Mouse (Mus musculus) hindbrain, postnatal 0 days (tissue): ENCODE measurements around the gene Nudt14. TPM values are rescaled to one million over a fixed set of nuclear protein-coding genes. Genes with fewer than 3 reads are reported as not detected.

Experiments
- ATAC-seq: fragments of 200-750 bp; cut with Nextera tagmentation; 2 replicates; pipeline ENCODE4 v1.8.0; 2017; ENCODE audit warnings: mild to moderate bottlenecking, moderate TSS enrichment, moderate library complexity
- DNase-seq: peaks from one replicate; pipeline ENCODE4 v3.0.0-alpha.2; 2015; ENCODE audit warnings: low spot score
- H3K27ac ChIP-seq: fragments of 300-500 bp; sonication (generic); 2 replicates; pipeline ENCODE4 v1.5.1; 2014; ENCODE audit warnings: mild to moderate bottlenecking
- H3K27me3 ChIP-seq: fragments of 300-500 bp; sonication (generic); 2 replicates; pipeline ENCODE4 v1.6.1; 2014; ENCODE audit warnings: low read length, mixed read lengths; ENCODE audit not compliant: insufficient read depth
- H3K36me3 ChIP-seq: fragments of 300-500 bp; sonication (generic); 2 replicates; pipeline ENCODE4 v1.6.1; 2014; ENCODE audit warnings: low read length, mixed read lengths; ENCODE audit not compliant: insufficient read depth
- H3K4me1 ChIP-seq: fragments of 300-500 bp; sonication (generic); 2 replicates; pipeline ENCODE4 v1.6.1; 2014; ENCODE audit warnings: antibody characterized with exemption, low read length, mixed read lengths; ENCODE audit not compliant: insufficient read depth
- H3K4me2 ChIP-seq: fragments of 300-500 bp; sonication (generic); 2 replicates; pipeline ENCODE4 v1.6.1; 2014; ENCODE audit warnings: low read depth, mild to moderate bottlenecking, low read length, moderate library complexity, mixed read lengths
- H3K4me3 ChIP-seq: fragments of 300-500 bp; sonication (generic); 2 replicates; pipeline ENCODE4 v1.5.1; 2014; ENCODE audit warnings: low read length
- H3K9ac ChIP-seq: fragments of 300-500 bp; sonication (generic); replicated peaks from 2 replicates; pipeline ENCODE4 v1.6.1; 2014; ENCODE audit warnings: mild to moderate bottlenecking, low read length, moderate library complexity, mixed read lengths
- H3K9me3 ChIP-seq: fragments of 300-500 bp; sonication (generic); 2 replicates; pipeline ENCODE4 v1.6.1; 2016; ENCODE audit warnings: low read length, mixed read lengths
- CTCF ChIP-seq: IDR thresholded peaks from 2 replicates; pipeline ENCODE4 v1.5.1; 2016; ENCODE audit warnings: antibody characterized with exemption, control low read depth, low read depth
- WGBS: fragments of 180-500 bp; shearing (Covaris S2); extraction: QIAGEN DNeasy Blood & Tissue Kit; methylation state at CpG from one replicate; pipeline ENCODE4 v1.1.7; 2014; 5-methylcytosine and 5-hydroxymethylcytosine counted together
- polyA plus RNA-seq: library from polyadenylated mRNA; unstranded; fragments of >200 nt; fragmentation: Nextera tagmentation; extraction: Ambion mirVana; gene quantifications from 2 replicates; pipeline ENCODE4 v1.2.1, GENCODE M21; 2015
- total RNA-seq: library from RNA; depleted of rRNA; stranded (reverse); fragments of >200 nt; gene quantifications from 2 replicates; pipeline ENCODE4 v1.2.3, GENCODE M21; 2014

The Nudt14 gene
- total and polyA plus RNA-seq, 2 experiments from 2014 or later, result 29.0 to 54.8 TPM

GRCm38 (mm10) chr12:112928401-112929241 lies 13.3 kb downstream of the Nudt14 start:
- Histone ChIP-seq H3K27ac (peak overlapping the region; percentile 88), H3K9ac (peak overlapping the region; percentile 81), H3K4me3 (peak overlapping the region; percentile 64), H3K36me3 (no peaks in the 10 kb centered on the region), H3K9me3 (no peaks in the 10 kb centered on the region), H3K4me1 (peaks cover 9% of the 10 kb centered on the region; the same call in 1 of the 2 replicates), H3K4me2 (peak overlapping the region; percentile 72), H3K27me3 (no peaks in the 10 kb centered on the region; the same call in 1 of the 2 replicates)
- TF ChIP-seq CTCF, result no peak
- peak; percentile 60 for ATAC-seq
- under 1% methylated on average over 92 of the region's 124 CpGs for WGBS
- peak; percentile 73 for DNase-seq

- H3K36me3 ChIP-seq, result no peaks in the 10 kb centered on the region
- no peak for TF ChIP-seq CTCF
- peaks cover 9% of the 10 kb centered on the region; the same call in 1 of the 2 replicates for H3K4me1 ChIP-seq
- H3K4me3 ChIP-seq, result no peak overlapping the region
- DNase-seq (no peak), ATAC-seq (no peak)
- no peak overlapping the region for H3K27ac ChIP-seq
- no peaks in the 10 kb centered on the region for H3K9me3 ChIP-seq
- H3K4me2 ChIP-seq, result peak overlapping the region; percentile 72
- 60% methylated on average over 14 of the region's 14 CpGs for WGBS
- H3K27me3 ChIP-seq, result no peaks in the 10 kb centered on the region; the same call in 1 of the 2 replicates
- no peak overlapping the region for H3K9ac ChIP-seq
These were observed 14.7 kb downstream of the Nudt14 start for GRCm38 (mm10) chr12:112927265-112927664.

- Histone ChIP-seq H3K4me1 (peaks cover 9% of the 10 kb centered on the region; the same call in 1 of the 2 replicates), H3K36me3 (0 out of 2 replicates have a peak, but pooled peaks cover 3% of the 10 kb centered on the region), H3K27ac (no peak overlapping the region), H3K4me2 (no peak overlapping the region), H3K9me3 (no peaks in the 10 kb centered on the region), H3K27me3 (no peaks in the 10 kb centered on the region), H3K9ac (no peak overlapping the region), H3K4me3 (no peak overlapping the region)
- DNase-seq (no peak), ATAC-seq (no peak)
- WGBS, result 85% methylated on average over 6 of the region's 6 CpGs
- peak; percentile 55 for TF ChIP-seq CTCF
These were observed 16.0 kb downstream of the Nudt14 start for GRCm38 (mm10) chr12:112925950-112926349.

GRCm38 (mm10) chr12:112922541-112922940 lies 19.4 kb downstream of the Nudt14 start:
- 14% methylated on average over 3 of the region's 3 CpGs for WGBS
- DNase-seq (no peak), ATAC-seq (no peak)
- Histone ChIP-seq H3K27ac (no peak overlapping the region), H3K36me3 (0 out of 2 replicates have a peak, but pooled peaks cover 3% of the 10 kb centered on the region), H3K9me3 (no peaks in the 10 kb centered on the region), H3K4me1 (0 out of 2 replicates have a peak, but pooled peaks cover 5% of the 10 kb centered on the region), H3K4me3 (no peak overlapping the region), H3K27me3 (no peaks in the 10 kb centered on the region), H3K9ac (0 out of 2 replicates have a peak overlapping the region, but pooled peaks have one; percentile 9), H3K4me2 (no peak overlapping the region)
- no peak for TF ChIP-seq CTCF

- no peaks in the 10 kb centered on the region for H3K4me1 ChIP-seq
- no peaks in the 10 kb centered on the region for H3K27me3 ChIP-seq
- TF ChIP-seq CTCF, result no peak
- no peak overlapping the region for H3K4me2 ChIP-seq
- DNase-seq (no peak), ATAC-seq (no peak)
- H3K9ac ChIP-seq, result no peak overlapping the region
- 0 out of 2 replicates have a peak, but pooled peaks cover 3% of the 10 kb centered on the region for H3K36me3 ChIP-seq
- 79% methylated on average over 12 of the region's 12 CpGs for WGBS
- no peak overlapping the region for H3K4me3 ChIP-seq
- no peak overlapping the region for H3K27ac ChIP-seq
- no peaks in the 10 kb centered on the region for H3K9me3 ChIP-seq
These were observed 20.4 kb downstream of the Nudt14 start for GRCm38 (mm10) chr12:112921518-112921917.

GRCm38 (mm10) chr12:112917906-112918305 lies 24.0 kb downstream of the Nudt14 start:
- Histone ChIP-seq H3K4me3 (no peak overlapping the region), H3K36me3 (peaks cover 9% of the 10 kb centered on the region; the same call in 1 of the 2 replicates), H3K4me1 (no peaks in the 10 kb centered on the region), H3K9me3 (no peaks in the 10 kb centered on the region), H3K9ac (no peak overlapping the region), H3K27me3 (no peaks in the 10 kb centered on the region), H3K27ac (no peak overlapping the region), H3K4me2 (no peak overlapping the region)
- ATAC-seq (no peak), DNase-seq (no peak)
- TF ChIP-seq CTCF, result no peak
- WGBS, result 59% methylated on average over 8 of the region's 8 CpGs
